Mouse (Mus musculus): Measurements from ENCODE around the gene Cracr2b.

DNA sequence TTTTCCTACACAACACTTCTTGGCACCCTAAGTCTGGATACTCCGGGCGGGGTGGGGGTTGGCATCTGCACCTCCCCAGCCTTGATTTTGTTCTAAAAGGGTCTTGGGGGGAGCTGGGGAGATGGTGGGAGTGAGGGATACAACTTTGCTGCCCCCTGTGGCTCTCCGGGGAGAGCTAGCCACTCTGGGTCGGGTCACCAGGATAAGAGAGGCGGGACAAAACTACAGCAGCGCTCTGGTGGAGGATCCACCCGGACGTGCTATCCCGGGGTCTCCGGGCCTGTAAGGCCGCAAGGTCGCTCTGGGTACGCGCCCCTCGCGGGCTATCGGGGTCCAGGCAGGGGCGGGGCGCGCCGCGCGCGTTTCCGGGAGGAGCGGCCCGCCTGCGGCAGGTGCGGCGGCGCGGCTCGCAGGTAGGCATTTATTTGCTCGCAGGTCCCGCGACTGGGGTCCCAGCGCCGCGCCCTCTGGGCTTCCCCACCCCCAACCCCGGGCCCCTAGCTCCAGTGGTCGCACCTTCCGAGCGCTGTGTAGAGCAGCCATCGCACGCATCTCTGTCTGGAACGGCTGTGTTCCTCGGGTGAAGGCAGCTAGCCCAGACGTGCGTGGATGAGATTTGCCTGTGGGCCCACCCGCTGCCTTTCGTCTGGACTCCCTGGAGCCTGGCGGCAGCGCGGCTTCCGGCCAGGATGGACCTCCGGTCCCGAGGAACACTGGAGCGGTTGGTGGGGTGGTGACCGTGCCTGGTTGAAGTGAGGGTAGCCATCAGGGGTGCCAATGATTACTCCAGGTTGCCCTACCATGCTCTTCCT lies 833 bp downstream of the Cracr2b start:
- TF ChIP-seq CTCF (conservative IDR thresholded peaks at IDR 0.05; ENCODE audit: insufficient read depth, insufficient read length, low read depth, low read length) (no peak; the same call in 1 of the 2 replicates), POLR2A (IDR thresholded peaks at IDR 0.05; ENCODE audit: low read depth, low read length) (no peak)

Data from kidney, adult 2 months (tissue).